Mouse (Mus musculus) small intestine, adult 2 months (tissue): Measurements from ENCODE around the gene Med7. TPM values are rescaled to one million over a fixed set of nuclear protein-coding genes. Genes with fewer than 3 reads are reported as not detected.

ENCODE experiments used
- H3K27ac ChIP-seq: fragments of 200-500 bp; 2 replicates; pipeline ENCODE4 v1.5.1; 2012; ENCODE audit warnings: low read depth, low read length, control low read depth, inconsistent platforms; ENCODE audit not compliant: insufficient read depth
- H3K27me3 ChIP-seq: fragments of 200-500 bp; 2 replicates; pipeline ENCODE4 v1.6.1; 2012; ENCODE audit warnings: mild to moderate bottlenecking, moderate library complexity, low read length, inconsistent platforms; ENCODE audit not compliant: control insufficient read depth, insufficient read depth
- H3K36me3 ChIP-seq: fragments of 200-500 bp; 2 replicates; pipeline ENCODE4 v1.6.1; 2012; ENCODE audit warnings: mild to moderate bottlenecking, low read length, control low read depth, inconsistent platforms; ENCODE audit not compliant: control insufficient read depth, insufficient read depth
- H3K4me1 ChIP-seq: fragments of 200-500 bp; 2 replicates; pipeline ENCODE4 v1.6.1; 2012; ENCODE audit warnings: low read length, inconsistent platforms, mixed read lengths; ENCODE audit not compliant: control insufficient read depth, insufficient read depth, insufficient read length
- H3K4me3 ChIP-seq: fragments of 200-500 bp; 2 replicates; pipeline ENCODE4 v1.5.1; 2012; ENCODE audit warnings: low read depth, mild to moderate bottlenecking, control low read depth, inconsistent platforms, low read length, moderate library complexity
- CTCF ChIP-seq: fragments of 200-500 bp; IDR thresholded peaks from 2 replicates; pipeline ENCODE4 v1.5.1; 2012; ENCODE audit warnings: low read depth, mild to moderate bottlenecking, control low read depth, inconsistent platforms, low read length, moderate library complexity, mixed read lengths; ENCODE audit not compliant: insufficient replicate concordance, insufficient read length; ENCODE audit errors: extremely low read depth
- POLR2A ChIP-seq: fragments of 200-500 bp; IDR thresholded peaks from 2 replicates; pipeline ENCODE4 v1.6.1; 2012; ENCODE audit warnings: low read depth, mild to moderate bottlenecking, control low read depth, inconsistent platforms, low read length, moderate library complexity
- WGBS: fragments of 180-500 bp; shearing (Covaris S2); methylation state at CpG from one replicate; pipeline ENCODE4 v1.1.7; 2018; 5-methylcytosine and 5-hydroxymethylcytosine counted together
- polyA plus RNA-seq: library from polyadenylated mRNA; depleted of rRNA; stranded (reverse); fragments of >200 nt; gene quantifications from 2 replicates; pipeline ENCODE4 v1.2.3, GENCODE M21; 2012

Med7 gene
- polyA plus RNA-seq, 1 experiment, result 11.4 TPM

DNA sequence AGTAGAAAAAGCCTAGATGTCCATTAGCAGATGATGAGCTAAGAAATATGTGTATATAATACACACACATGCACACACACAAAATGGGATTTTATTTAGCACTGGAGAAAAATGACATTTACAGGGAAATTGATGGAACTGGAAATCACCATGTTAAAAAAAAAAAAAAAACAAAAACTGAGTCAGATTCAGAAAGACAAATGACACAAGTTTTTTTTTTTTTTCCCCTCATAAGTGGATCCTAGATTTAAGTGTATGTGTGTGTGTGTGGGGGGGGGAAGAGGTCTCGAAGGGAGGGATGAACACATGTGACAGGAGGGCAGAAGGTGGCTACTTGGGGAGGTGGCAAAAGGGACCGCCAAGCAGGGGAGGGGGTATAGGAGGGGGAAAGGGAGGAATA, 41.6 kb upstream of the Med7 start:
- Histone ChIP-seq H3K36me3 (no peaks in the 10 kb centered on the region), H3K27ac (no peak overlapping the region), H3K27me3 (no peaks in the 10 kb centered on the region), H3K4me3 (no peak overlapping the region), H3K4me1 (0 out of 2 replicates have a peak, but pooled peaks cover 3% of the 10 kb centered on the region)
- 74% methylated on average over 2 of the region's 2 CpGs for WGBS
- no peak for TF ChIP-seq CTCF
- no peak for TF ChIP-seq POLR2A

DNA sequence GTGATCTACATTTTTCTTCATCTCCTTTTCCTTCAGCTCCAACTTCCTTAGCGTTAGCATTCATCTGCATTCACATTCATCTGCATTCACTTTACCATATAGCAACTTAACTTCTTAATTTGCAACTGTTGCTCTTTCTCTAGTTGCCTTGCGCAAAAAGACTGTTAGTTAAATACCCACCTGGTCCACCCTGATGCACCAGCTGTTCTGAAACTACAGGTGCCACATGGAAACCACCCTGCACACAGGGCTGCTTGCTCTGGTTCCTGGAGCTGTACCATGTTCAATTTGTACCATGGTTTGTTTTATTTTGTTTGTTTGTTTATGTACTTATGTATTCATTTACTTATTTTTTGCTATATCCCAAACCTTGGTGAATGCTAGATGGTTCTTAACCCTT, 41.0 kb upstream of the Med7 start:
- no peaks in the 10 kb centered on the region for H3K36me3 ChIP-seq
- H3K4me1 ChIP-seq, result 0 out of 2 replicates have a peak, but pooled peaks cover 3% of the 10 kb centered on the region
- H3K4me3 ChIP-seq, result no peak overlapping the region
- no peak overlapping the region for H3K27ac ChIP-seq
- 87% methylated on average over 2 of the region's 2 CpGs for WGBS
- no peaks in the 10 kb centered on the region for H3K27me3 ChIP-seq
- TF ChIP-seq CTCF (no peak), POLR2A (no peak)

DNA sequence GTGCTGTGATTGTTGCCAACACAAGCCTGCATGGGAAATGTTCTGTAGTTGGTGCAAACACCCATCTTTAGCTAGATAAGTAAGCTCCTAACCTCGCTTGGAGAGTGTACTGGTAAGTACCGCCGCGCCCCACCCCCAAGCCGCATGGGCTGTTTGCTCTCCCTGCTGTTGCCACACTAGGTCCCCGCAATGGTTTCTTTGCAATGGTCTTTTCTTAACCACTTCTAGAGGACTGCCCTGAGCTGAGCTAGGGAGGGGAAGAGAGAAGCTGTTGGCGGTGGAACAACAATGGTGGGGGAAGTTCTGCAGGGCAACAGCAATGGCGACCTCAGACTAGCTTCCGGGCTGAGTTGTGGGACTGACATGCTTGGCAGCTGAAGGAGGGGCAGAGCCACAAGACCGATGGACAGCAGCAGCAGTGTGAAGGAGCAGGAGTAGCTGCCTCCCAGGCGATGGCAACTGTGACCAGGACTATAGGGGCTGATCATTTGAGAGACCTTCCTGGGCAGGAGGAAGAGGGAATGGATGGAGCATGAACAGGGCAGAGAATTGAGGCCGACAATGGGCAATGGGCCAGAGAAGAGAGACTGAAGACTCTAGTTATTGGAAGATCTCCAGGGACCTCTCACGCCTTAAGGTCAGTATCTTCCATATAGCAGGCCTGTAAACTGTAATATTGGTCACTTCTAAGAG, 40.4 kb upstream of the Med7 start, which contains the start of gene Fam71b:
Gene Fam71b, plus strand, starts transcription at position 393 of the 693 bp plus-strand sequence.
- H3K4me3 ChIP-seq, result no peak within 1 kb of the TSS
- H3K36me3 ChIP-seq, result no peaks in the 10 kb centered on the region
- WGBS, result 51% methylated on average over 13 of the region's 13 CpGs
- 0 out of 2 replicates have a peak, but pooled peaks cover 3% of the 10 kb centered on the region for H3K4me1 ChIP-seq
- no peaks in the 10 kb centered on the region for H3K27me3 ChIP-seq
- TF ChIP-seq CTCF (no peak), POLR2A (no peak)
- H3K27ac ChIP-seq, result no peak within 1 kb of the TSS

- H3K27ac ChIP-seq, result no peak overlapping the region
- H3K4me3 ChIP-seq, result no peak overlapping the region
- 75% methylated on average over 4 of the region's 4 CpGs for WGBS
- TF ChIP-seq POLR2A (no peak), CTCF (no peak)
- H3K4me1 ChIP-seq, result 0 out of 2 replicates have a peak, but pooled peaks cover 3% of the 10 kb centered on the region
- no peaks in the 10 kb centered on the region for H3K27me3 ChIP-seq
- no peaks in the 10 kb centered on the region for H3K36me3 ChIP-seq
These were observed 39.9 kb upstream of the Med7 start for GRCm38 (mm10) chr11:46396860-46397179.

- H3K36me3 ChIP-seq, result no peaks in the 10 kb centered on the region
- no peaks in the 10 kb centered on the region for H3K27me3 ChIP-seq
- H3K4me3 ChIP-seq, result no peak overlapping the region
- no peak overlapping the region for H3K27ac ChIP-seq
- no peak for TF ChIP-seq CTCF
- TF ChIP-seq POLR2A, result no peak
- H3K4me1 ChIP-seq, result 0 out of 2 replicates have a peak, but pooled peaks cover 3% of the 10 kb centered on the region
- 57% methylated on average over 2 of the region's 2 CpGs for WGBS
These were observed 38.8 kb upstream of the Med7 start for GRCm38 (mm10) chr11:46397900-46398299.

- no peaks in the 10 kb centered on the region for H3K36me3 ChIP-seq
- no peak overlapping the region for H3K27ac ChIP-seq
- WGBS, result 72% methylated on average over 4 of the region's 4 CpGs
These were observed 38.3 kb upstream of the Med7 start for GRCm38 (mm10) chr11:46398473-46398872.

GRCm38 (mm10) chr11:46398933-46399383, 37.8 kb upstream of the Med7 start:
- Histone ChIP-seq H3K4me1 (0 out of 2 replicates have a peak, but pooled peaks cover 3% of the 10 kb centered on the region), H3K27ac (no peak overlapping the region), H3K27me3 (no peaks in the 10 kb centered on the region), H3K4me3 (no peak overlapping the region), H3K36me3 (no peaks in the 10 kb centered on the region)
- WGBS, result 70% methylated on average over 5 of the region's 5 CpGs
- TF ChIP-seq CTCF (no peak), POLR2A (no peak)

More at GRCm38 (mm10) chr11:46398473-46398872, 38.3 kb upstream of the Med7 start:
- H3K4me1 ChIP-seq, result 0 out of 2 replicates have a peak, but pooled peaks cover 3% of the 10 kb centered on the region
- TF ChIP-seq POLR2A, result no peak
- TF ChIP-seq CTCF, result no peak
- H3K27me3 ChIP-seq, result no peaks in the 10 kb centered on the region
- H3K4me3 ChIP-seq, result no peak overlapping the region
